Mouse (Mus musculus): ENCODE measurements around the gene Prr7. TPM values are rescaled to one million over a fixed set of nuclear protein-coding genes. Genes with fewer than 3 reads are reported as not detected.

The Prr7 gene
- total and polyA plus RNA-seq, 3 experiments, result 0.86 to 1.1 (median 0.94) TPM

GRCm38 (mm10) chr13:55507877-55508276, 43.8 kb downstream of the Prr7 start:
- 79% methylated on average over 11 of the region's 11 CpGs for WGBS
- no peak overlapping the region for H3K27ac ChIP-seq
- peaks cover 18% of the 10 kb centered on the region for H3K4me1 ChIP-seq (ENCODE audit: control insufficient read depth, insufficient read depth, low read length)
- no peaks in the 10 kb centered on the region for H3K36me3 ChIP-seq (ENCODE audit: control insufficient read depth, insufficient read depth, low read length)
- TF ChIP-seq POLR2A (IDR thresholded peaks at IDR 0.05; ENCODE audit: insufficient read depth, low read depth, low read length), result no peak
- no peak for TF ChIP-seq CTCF (IDR thresholded peaks at IDR 0.05)
- TF ChIP-seq EP300 (IDR thresholded peaks at IDR 0.05; ENCODE audit: insufficient read depth, low read depth, low read length), result no peak
- no peak overlapping the region for H3K9ac ChIP-seq (ENCODE audit: low read depth, low read length)
- no peaks in the 10 kb centered on the region; the same call in 1 of the 2 replicates for H3K79me2 ChIP-seq (replicated peaks; ENCODE audit: control insufficient read depth, insufficient read depth, low read length)
- no peak overlapping the region for H3K4me3 ChIP-seq
- DNase-seq, result no peak
- intact Hi-C loops (cut with DNase I), result no loop called here
- H3K27me3 ChIP-seq (ENCODE audit: control insufficient read depth, insufficient read depth, low read length), result no peaks in the 10 kb centered on the region

DNA sequence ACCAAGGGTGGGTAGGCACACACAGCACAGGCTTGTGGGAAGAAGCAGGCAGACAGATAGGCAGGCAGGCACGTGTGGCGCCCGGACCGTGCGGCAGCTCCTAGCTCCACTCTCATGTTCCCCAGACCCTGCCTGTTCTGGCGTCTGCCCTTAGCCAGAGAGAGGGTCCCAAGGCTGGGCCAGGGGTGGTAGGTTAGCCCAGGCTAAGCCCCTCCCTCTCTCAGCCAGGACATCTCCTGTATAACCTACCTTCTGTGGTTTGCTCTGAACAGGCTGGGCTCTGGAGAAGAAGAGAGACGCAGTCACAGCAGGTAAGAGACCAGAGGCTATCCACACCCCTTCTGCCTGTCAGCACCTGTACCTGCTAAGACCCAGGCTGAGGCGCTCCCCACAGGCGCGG, 44.5 kb downstream of the Prr7 start:
- H3K4me3 ChIP-seq, result no peak overlapping the region
- no peaks in the 10 kb centered on the region for H3K36me3 ChIP-seq (ENCODE audit: control insufficient read depth, insufficient read depth, low read length)
- intact Hi-C loops (cut with DNase I), result no loop called here
- no peak for DNase-seq
- 95% methylated on average over 10 of the region's 10 CpGs for WGBS
- TF ChIP-seq EP300 (IDR thresholded peaks at IDR 0.05; ENCODE audit: insufficient read depth, low read depth, low read length), result no peak
- TF ChIP-seq CTCF (IDR thresholded peaks at IDR 0.05), result no peak
- TF ChIP-seq POLR2A (IDR thresholded peaks at IDR 0.05; ENCODE audit: insufficient read depth, low read depth, low read length), result no peak
- H3K79me2 ChIP-seq (replicated peaks; ENCODE audit: control insufficient read depth, insufficient read depth, low read length), result no peaks in the 10 kb centered on the region; the same call in 1 of the 2 replicates
- H3K9ac ChIP-seq (ENCODE audit: low read depth, low read length), result no peak overlapping the region
- no peak overlapping the region for H3K27ac ChIP-seq
- H3K27me3 ChIP-seq (ENCODE audit: control insufficient read depth, insufficient read depth, low read length), result no peaks in the 10 kb centered on the region
- H3K4me1 ChIP-seq (ENCODE audit: control insufficient read depth, insufficient read depth, low read length), result peaks cover 18% of the 10 kb centered on the region

DNA sequence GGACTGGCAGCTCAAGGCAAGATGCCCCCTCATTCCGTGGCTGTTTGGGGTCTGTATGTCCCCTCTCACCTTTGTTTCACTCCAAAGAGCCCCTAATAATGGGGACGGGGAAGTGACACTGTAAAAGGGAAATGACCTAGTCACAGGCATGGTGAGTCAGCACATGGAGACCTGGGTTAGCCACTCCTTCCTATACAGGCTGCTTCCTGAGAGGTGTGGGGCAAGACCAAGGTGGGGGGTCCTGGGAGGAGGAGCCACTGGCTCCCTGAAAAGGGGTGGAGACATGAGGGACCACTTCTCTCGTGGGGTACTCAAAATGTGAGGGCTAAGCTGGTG, 46.2 kb downstream of the Prr7 start:
- Histone ChIP-seq H3K36me3 (ENCODE audit: control insufficient read depth, insufficient read depth, low read length) (no peaks in the 10 kb centered on the region), H3K4me3 (no peak overlapping the region; the same call in 1 of the 2 replicates), H3K79me2 (replicated peaks; ENCODE audit: control insufficient read depth, insufficient read depth, low read length) (no peaks in the 10 kb centered on the region; the same call in 1 of the 2 replicates), H3K4me1 (ENCODE audit: control insufficient read depth, insufficient read depth, low read length) (peaks cover 18% of the 10 kb centered on the region), H3K27me3 (ENCODE audit: control insufficient read depth, insufficient read depth, low read length) (no peaks in the 10 kb centered on the region), H3K27ac (peak overlapping the region; percentile 93), H3K9ac (ENCODE audit: low read depth, low read length) (0 out of 2 replicates have a peak overlapping the region, but pooled peaks have one; percentile 5)
- TF ChIP-seq EP300 (IDR thresholded peaks at IDR 0.05; ENCODE audit: insufficient read depth, low read depth, low read length), result no peak
- TF ChIP-seq POLR2A (IDR thresholded peaks at IDR 0.05; ENCODE audit: insufficient read depth, low read depth, low read length), result no peak; the same call in 1 of the 2 replicates
- no peak for TF ChIP-seq CTCF (IDR thresholded peaks at IDR 0.05)
- WGBS, result 36% methylated on average over 3 of the region's 3 CpGs
- intact Hi-C loops (cut with DNase I), result loop anchor here (2.0 kb wide), 1 partner anchor 21 kb away; the partner anchor contains the start of gene Dbn1
- DNase-seq, result no peak

DNA sequence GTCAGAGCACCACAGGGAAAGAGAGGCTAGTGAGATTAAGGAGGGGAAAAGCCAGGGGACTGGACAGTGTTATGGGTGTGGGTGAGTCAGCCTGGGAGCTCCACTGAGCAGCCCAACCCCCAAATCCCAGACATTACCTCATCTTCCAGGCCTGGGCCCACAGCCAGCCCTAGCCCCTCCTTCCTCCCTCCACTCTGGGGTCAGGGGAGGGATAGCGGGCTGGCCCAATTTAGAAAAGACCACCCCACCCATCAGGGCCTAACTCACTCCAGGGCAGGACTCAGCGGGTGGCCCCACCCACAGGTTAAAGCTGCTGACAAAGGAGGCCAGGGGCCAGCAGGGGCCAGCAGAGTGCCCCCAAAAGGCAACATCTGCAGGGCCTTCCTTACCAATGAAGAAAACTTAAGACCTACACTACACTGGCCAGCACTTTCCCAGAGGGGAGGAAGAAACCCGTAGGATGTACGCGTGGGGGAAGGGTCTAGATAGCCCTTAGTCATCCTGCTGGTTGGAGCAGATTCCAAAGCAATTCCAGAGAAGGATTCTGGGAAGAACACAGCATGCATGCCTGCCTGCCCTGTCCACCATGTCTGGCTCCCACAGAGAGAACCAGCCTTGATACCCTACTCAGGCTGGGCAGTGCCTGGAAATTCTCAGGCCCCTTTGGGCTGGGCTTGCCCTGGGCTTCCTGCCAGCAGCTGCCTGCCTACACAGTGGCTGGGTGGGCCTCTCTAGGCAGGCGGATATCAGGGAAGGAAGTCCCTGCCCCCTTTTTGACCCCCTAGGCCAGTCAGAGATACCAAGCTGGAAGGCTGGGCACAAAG, 46.8 kb downstream of the Prr7 start:
- peak overlapping the region; percentile 93 for H3K27ac ChIP-seq
- WGBS, result 27% methylated on average over 6 of the region's 6 CpGs
- TF ChIP-seq POLR2A (IDR thresholded peaks at IDR 0.05; ENCODE audit: insufficient read depth, low read depth, low read length), result no peak; the same call in 1 of the 2 replicates
- 0 out of 2 replicates have a peak, but pooled peaks have one; percentile 46 for TF ChIP-seq EP300 (IDR thresholded peaks at IDR 0.05; ENCODE audit: insufficient read depth, low read depth, low read length)
- TF ChIP-seq CTCF (IDR thresholded peaks at IDR 0.05), result peak; percentile 67
- 0 out of 2 replicates have a peak overlapping the region, but pooled peaks have one; percentile 5 for H3K9ac ChIP-seq (ENCODE audit: low read depth, low read length)
- H3K79me2 ChIP-seq (replicated peaks; ENCODE audit: control insufficient read depth, insufficient read depth, low read length), result no peaks in the 10 kb centered on the region; the same call in 1 of the 2 replicates
- no peaks in the 10 kb centered on the region for H3K36me3 ChIP-seq (ENCODE audit: control insufficient read depth, insufficient read depth, low read length)
- peak; percentile 91 to 92 for DNase-seq
- H3K4me3 ChIP-seq, result peak overlapping the region; percentile 80
- intact Hi-C loops (cut with DNase I), result loop anchor here (2.0 kb wide), 1 partner anchor 22 kb away; the partner anchor contains the start of gene Dbn1
- H3K27me3 ChIP-seq (ENCODE audit: control insufficient read depth, insufficient read depth, low read length), result no peaks in the 10 kb centered on the region
- peaks cover 18% of the 10 kb centered on the region for H3K4me1 ChIP-seq (ENCODE audit: control insufficient read depth, insufficient read depth, low read length)

DNA sequence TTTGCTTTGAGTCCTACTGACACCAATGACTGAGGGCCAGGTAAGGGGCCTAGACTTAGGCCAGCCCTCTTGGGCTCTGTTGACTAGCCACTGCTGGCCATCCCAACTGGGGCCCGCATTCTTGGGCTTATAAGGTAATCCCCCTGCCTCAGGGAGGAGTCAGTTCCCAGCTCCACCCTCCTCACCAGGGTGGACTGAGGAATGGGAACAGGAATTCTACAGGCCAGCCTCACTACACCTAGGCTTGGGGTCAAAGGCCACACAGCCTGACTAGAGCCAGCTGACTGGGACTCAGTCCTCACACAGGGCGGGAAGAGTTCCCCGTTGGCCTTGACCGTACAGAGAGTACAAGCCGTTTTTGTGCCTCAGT, 47.4 kb downstream of the Prr7 start:
- TF ChIP-seq CTCF (IDR thresholded peaks at IDR 0.05) (no peak), POLR2A (IDR thresholded peaks at IDR 0.05; ENCODE audit: insufficient read depth, low read depth, low read length) (no peak), EP300 (IDR thresholded peaks at IDR 0.05; ENCODE audit: insufficient read depth, low read depth, low read length) (no peak)
- Histone ChIP-seq H3K79me2 (replicated peaks; ENCODE audit: control insufficient read depth, insufficient read depth, low read length) (no peaks in the 10 kb centered on the region; the same call in 1 of the 2 replicates), H3K36me3 (ENCODE audit: control insufficient read depth, insufficient read depth, low read length) (no peaks in the 10 kb centered on the region), H3K4me3 (peak overlapping the region; percentile 80), H3K4me1 (ENCODE audit: control insufficient read depth, insufficient read depth, low read length) (peaks cover 18% of the 10 kb centered on the region), H3K9ac (ENCODE audit: low read depth, low read length) (0 out of 2 replicates have a peak overlapping the region, but pooled peaks have one; percentile 86), H3K27me3 (ENCODE audit: control insufficient read depth, insufficient read depth, low read length) (no peaks in the 10 kb centered on the region), H3K27ac (peak overlapping the region; percentile 93)
- peak in 1 of 2 experiments; percentile 39 for DNase-seq
- WGBS, result 36% methylated on average over 5 of the region's 5 CpGs
- intact Hi-C loops (cut with DNase I), result loop anchor here (2.0 kb wide), 1 partner anchor 23 kb away; the partner anchor contains the start of gene Dbn1
